Mouse (Mus musculus) MEL (cell line): ENCODE results near the gene Tnfrsf4. TPM values are rescaled to one million over a fixed set of nuclear protein-coding genes. Genes with fewer than 3 reads are reported as not detected.

Experiments
- DNase-seq: peaks from one replicate; pipeline ENCODE4 v3.0.0; 2011; ENCODE audit warnings: low read depth, low spot score
- H3K27ac ChIP-seq: 2 replicates; pipeline ENCODE4 v1.5.1; 2012; ENCODE audit warnings: low read depth, mild to moderate bottlenecking, control low read depth, low read length, moderate library complexity; ENCODE audit not compliant: control insufficient read depth
- H3K27me3 ChIP-seq, 2 experiments: fragments of 150-350 bp in 1 of 2; sonication (generic) in 1 of 2; 2 replicates each; pipeline ENCODE4 v1.6.1; 2012; ENCODE audit warnings: low read length in 2 of 2, mild to moderate bottlenecking in 2 of 2, improper control_type of control experiment in 1 of 2, moderate library complexity in 1 of 2; ENCODE audit not compliant: insufficient read depth in 2 of 2, control insufficient read depth in 1 of 2
- H3K36me3 ChIP-seq, 2 experiments: 2 replicates each; pipeline ENCODE4 v1.6.1; 2012 to 2014; ENCODE audit warnings: low read length in 2 of 2, improper control_type of control experiment in 1 of 2, inconsistent platforms in 1 of 2, mild to moderate bottlenecking in 1 of 2; ENCODE audit not compliant: insufficient read depth in 2 of 2, control insufficient read depth in 1 of 2
- H3K4me1 ChIP-seq, 2 experiments: fragments of 150-350 bp in 1 of 2; sonication (generic) in 1 of 2; 2 replicates each; pipeline ENCODE4 v1.6.1; 2012; ENCODE audit warnings: low read length in 2 of 2, improper control_type of control experiment in 1 of 2, mild to moderate bottlenecking in 1 of 2; ENCODE audit not compliant: insufficient read depth in 2 of 2, control insufficient read depth in 1 of 2
- H3K4me3 ChIP-seq, 2 experiments: fragments of 150-350 bp in 1 of 2; sonication (generic) in 1 of 2; 2 replicates each; pipeline ENCODE4 v1.5.1; 2012; ENCODE audit warnings: low read depth in 2 of 2, low read length in 2 of 2, mild to moderate bottlenecking in 2 of 2, moderate library complexity in 2 of 2, control low read depth in 1 of 2, improper control_type of control experiment in 1 of 2; ENCODE audit not compliant: control insufficient read depth in 1 of 2, insufficient read depth in 1 of 2
- H3K79me2 ChIP-seq: 2 replicates; pipeline ENCODE4 v1.6.1; 2012; ENCODE audit warnings: mild to moderate bottlenecking, low read length, moderate library complexity; ENCODE audit not compliant: control insufficient read depth, poor library complexity, insufficient read depth
- H3K9ac ChIP-seq: 2 replicates; pipeline ENCODE4 v1.6.1; 2012; ENCODE audit warnings: low read depth, mild to moderate bottlenecking, control low read depth, low read length, moderate library complexity; ENCODE audit not compliant: control insufficient read depth, poor library complexity, severe bottlenecking
- H3K9me3 ChIP-seq: fragments of 150-350 bp; sonication (generic); replicated peaks from 2 replicates; pipeline ENCODE4 v1.6.1; 2012; ENCODE audit warnings: mild to moderate bottlenecking, low read length, improper control_type of control experiment, moderate library complexity; ENCODE audit not compliant: insufficient read depth
- E2F4 ChIP-seq: IDR thresholded peaks from 2 replicates; pipeline ENCODE4 v1.6.1; 2011; ENCODE audit warnings: low read depth, low read length, improper control_type of control experiment, borderline replicate concordance
- ELF1 ChIP-seq: IDR thresholded peaks from 2 replicates; pipeline ENCODE4 v1.6.1; 2014; ENCODE audit warnings: low read depth, mild to moderate bottlenecking, inconsistent platforms, low read length, improper control_type of control experiment, moderate library complexity
- GABPA ChIP-seq: IDR thresholded peaks from 2 replicates; pipeline ENCODE4 v1.6.1; 2012; ENCODE audit warnings: low read depth, mild to moderate bottlenecking, inconsistent platforms, low read length, improper control_type of control experiment, moderate library complexity
- GATA1 ChIP-seq: IDR thresholded peaks from 2 replicates; pipeline ENCODE4 v1.6.1; 2011; ENCODE audit warnings: low read depth, low read length, improper control_type of control experiment
- MAFK ChIP-seq: IDR thresholded peaks from 2 replicates; pipeline ENCODE4 v1.6.1; 2011; ENCODE audit warnings: low read depth, mild to moderate bottlenecking, low read length, improper control_type of control experiment, borderline replicate concordance
- MAX ChIP-seq: IDR thresholded peaks from 2 replicates; pipeline ENCODE4 v1.6.1; 2011; ENCODE audit warnings: low read length, improper control_type of control experiment
- MEF2A ChIP-seq: IDR thresholded peaks from 2 replicates; pipeline ENCODE4 v1.6.1; 2014; ENCODE audit warnings: low read depth, mild to moderate bottlenecking, inconsistent platforms, low read length, improper control_type of control experiment; ENCODE audit not compliant: poor library complexity, insufficient replicate concordance, severe bottlenecking; ENCODE audit errors: extremely low read depth
- MYB ChIP-seq: IDR thresholded peaks from 2 replicates; pipeline ENCODE4 v1.6.1; 2011; ENCODE audit warnings: mild to moderate bottlenecking, low read depth, low read length, improper control_type of control experiment
- NELFE ChIP-seq: IDR thresholded peaks from 2 replicates; pipeline ENCODE4 v1.6.1; 2011; ENCODE audit warnings: low read depth, low read length, improper control_type of control experiment
- POLR2A ChIP-seq, 2 experiments: IDR thresholded peaks; 2 replicates each; pipeline ENCODE4 v1.6.1; 2011 to 2012; ENCODE audit warnings: low read length in 2 of 2, mild to moderate bottlenecking in 2 of 2, control low read depth in 1 of 2, improper control_type of control experiment in 1 of 2, low read depth in 1 of 2, moderate library complexity in 1 of 2; ENCODE audit not compliant: control insufficient read depth in 1 of 2, insufficient read depth in 1 of 2, poor library complexity in 1 of 2
- POLR2AphosphoS2 ChIP-seq: IDR thresholded peaks from 2 replicates; pipeline ENCODE4 v1.6.1; 2011; ENCODE audit warnings: low read length, improper control_type of control experiment
- POLR2AphosphoS5 ChIP-seq: IDR thresholded peaks from 2 replicates; pipeline ENCODE4 v1.6.1; 2012; ENCODE audit warnings: low read depth, borderline replicate concordance, mild to moderate bottlenecking, inconsistent platforms, low read length, moderate library complexity, mixed read lengths
- RCOR1 ChIP-seq: IDR thresholded peaks from 2 replicates; pipeline ENCODE4 v1.6.1; 2012; ENCODE audit warnings: low read depth, mild to moderate bottlenecking, inconsistent platforms, low read length, improper control_type of control experiment
- SIN3A ChIP-seq: IDR thresholded peaks from 2 replicates; pipeline ENCODE4 v1.6.1; 2012; ENCODE audit warnings: low read length, improper control_type of control experiment, inconsistent platforms
- SMC3 ChIP-seq: IDR thresholded peaks from 2 replicates; pipeline ENCODE4 v1.6.1; 2011; ENCODE audit warnings: low read depth, low read length, improper control_type of control experiment
- TAL1 ChIP-seq: IDR thresholded peaks from 2 replicates; pipeline ENCODE4 v1.6.1; 2012; ENCODE audit warnings: mild to moderate bottlenecking, inconsistent platforms, low read length, moderate library complexity, mixed read lengths
- ZNF384 ChIP-seq: IDR thresholded peaks from 2 replicates; pipeline ENCODE4 v1.6.1; 2012; ENCODE audit warnings: low read depth, mild to moderate bottlenecking, inconsistent platforms, low read length, improper control_type of control experiment
- polyA plus RNA-seq, 2 experiments: library from polyadenylated mRNA; stranded (reverse) in 1 of 2; unstranded in 1 of 2; fragments of >175 nt in 1 of 2; fragments of >200 nt in 1 of 2; gene quantifications; 2 replicates each; pipeline versions ENCODE4 v1.2.1 to v1.2.4; 2012; ENCODE audit warnings: low replicate concordance in 2 of 2, low read depth in 1 of 2; ENCODE audit not compliant: insufficient read length in 2 of 2, insufficient read depth in 1 of 2, missing spikeins in 1 of 2
- total RNA-seq: library from RNA; depleted of rRNA; stranded (reverse); fragments of 300-350 nt; gene quantifications from 2 replicates; pipeline ENCODE4 v1.2.3, GENCODE M21; 2012

Tnfrsf4 gene
- total and polyA plus RNA-seq, 3 experiments = 1.6 to 2.7 TPM; not detected in 1

- Histone ChIP-seq H3K27me3 (no peaks in the 10 kb centered on the region), H3K4me3 (no peak overlapping the region), H3K27ac (no peak overlapping the region), H3K79me2 (no peaks in the 10 kb centered on the region), H3K9ac (no peak overlapping the region), H3K36me3 (no peaks in the 10 kb centered on the region; a peak in 1 of 4 replicates), H3K4me1 (no peaks in the 10 kb centered on the region), H3K9me3 (no peaks in the 10 kb centered on the region)
- no peak for DNase-seq
- TF ChIP-seq SMC3 (no peak), GABPA (no peak), RCOR1 (no peak), MEF2A (no peak), MAFK (no peak), POLR2AphosphoS5 (no peak), NELFE (no peak), POLR2A (IDR thresholded peaks at IDR 0.05; ENCODE audit: control insufficient read depth in 1 of 2, insufficient read depth in 1 of 2, low read depth in 1 of 2, low read length in 2 of 2, poor library complexity in 1 of 2) (no peak), TAL1 (no peak), GATA1 (no peak), ZNF384 (no peak), POLR2AphosphoS2 (no peak), MYB (no peak), MAX (no peak), E2F4 (no peak)
These were observed 44.5 kb upstream of the Tnfrsf4 start for GRCm38 (mm10) chr4:155969043-155969653.

- Histone ChIP-seq H3K27ac (no peak overlapping the region), H3K4me3 (no peak overlapping the region), H3K9ac (no peak overlapping the region), H3K4me1 (no peaks in the 10 kb centered on the region), H3K9me3 (no peaks in the 10 kb centered on the region), H3K27me3 (no peaks in the 10 kb centered on the region), H3K79me2 (no peaks in the 10 kb centered on the region)
- no peak for DNase-seq
- TF ChIP-seq SMC3 (no peak), ELF1 (no peak), ZNF384 (no peak), MYB (no peak), MAX (no peak), SIN3A (no peak)
- TF ChIP-seq, all 39 proteins: peak for 0
- H3K36me3 ChIP-seq = no peaks in the 10 kb centered on the region
These were observed 43.4 kb upstream of the Tnfrsf4 start for GRCm38 (mm10) chr4:155970286-155970685.
